Mouse (Mus musculus): ENCODE measurements around the gene Nme8. TPM values are rescaled to one million over a fixed set of nuclear protein-coding genes. Genes with fewer than 3 reads are reported as not detected.

Nme8 gene
- polyA plus RNA-seq, 3 experiments from 2014 or later: not detected

DNA sequence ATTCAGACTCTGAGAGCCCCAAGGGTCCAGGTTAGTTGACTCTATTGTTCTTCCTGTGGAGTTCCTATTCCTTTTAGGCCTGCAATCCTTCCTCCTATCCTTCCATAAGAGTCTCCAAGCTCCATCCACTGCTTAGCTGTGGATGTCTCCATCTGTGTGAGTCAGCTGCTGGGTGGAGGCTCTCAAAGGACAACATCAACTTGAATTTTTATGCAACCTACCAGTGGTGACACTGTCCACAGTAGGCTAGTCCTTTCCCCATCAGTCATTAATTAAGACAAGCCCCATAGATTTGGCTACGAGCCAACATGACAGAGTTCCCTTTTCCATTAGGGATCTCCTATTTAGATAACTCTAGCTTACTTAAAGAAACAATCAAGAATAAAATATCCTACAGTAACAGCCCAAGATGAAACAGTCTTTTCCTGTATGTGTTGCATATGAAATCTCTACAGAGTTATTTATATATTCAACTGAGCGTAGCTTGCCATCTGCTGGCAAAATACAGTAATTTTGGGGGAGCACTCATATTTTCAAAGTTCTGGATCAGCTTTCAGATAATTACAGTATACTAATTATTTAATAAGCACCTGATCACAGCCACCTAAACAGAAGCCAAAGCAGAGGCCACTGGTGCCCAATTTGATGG is 57.3 kb downstream of the Nme8 start:
- no peak for ATAC-seq

DNA sequence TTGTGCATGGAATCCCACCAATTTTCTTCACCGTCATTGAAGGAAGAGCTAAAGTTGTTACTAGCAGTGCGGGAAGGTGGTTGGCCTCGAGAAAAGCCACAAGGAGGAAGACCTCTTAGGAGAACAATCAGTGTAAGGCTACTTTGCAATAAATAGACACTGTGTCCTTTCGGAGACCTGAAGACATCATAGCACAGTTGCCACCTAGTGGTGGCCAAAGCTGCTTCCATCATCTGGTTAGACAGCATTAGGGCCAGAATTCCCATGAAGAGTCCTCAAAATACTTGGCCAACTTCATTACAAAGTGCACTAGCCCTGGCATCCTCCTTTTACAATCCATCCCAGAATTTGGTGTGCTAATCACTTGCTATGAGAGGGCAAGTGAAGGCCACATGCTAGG is 61.5 kb downstream of the Nme8 start:
- no peak for ATAC-seq

DNA sequence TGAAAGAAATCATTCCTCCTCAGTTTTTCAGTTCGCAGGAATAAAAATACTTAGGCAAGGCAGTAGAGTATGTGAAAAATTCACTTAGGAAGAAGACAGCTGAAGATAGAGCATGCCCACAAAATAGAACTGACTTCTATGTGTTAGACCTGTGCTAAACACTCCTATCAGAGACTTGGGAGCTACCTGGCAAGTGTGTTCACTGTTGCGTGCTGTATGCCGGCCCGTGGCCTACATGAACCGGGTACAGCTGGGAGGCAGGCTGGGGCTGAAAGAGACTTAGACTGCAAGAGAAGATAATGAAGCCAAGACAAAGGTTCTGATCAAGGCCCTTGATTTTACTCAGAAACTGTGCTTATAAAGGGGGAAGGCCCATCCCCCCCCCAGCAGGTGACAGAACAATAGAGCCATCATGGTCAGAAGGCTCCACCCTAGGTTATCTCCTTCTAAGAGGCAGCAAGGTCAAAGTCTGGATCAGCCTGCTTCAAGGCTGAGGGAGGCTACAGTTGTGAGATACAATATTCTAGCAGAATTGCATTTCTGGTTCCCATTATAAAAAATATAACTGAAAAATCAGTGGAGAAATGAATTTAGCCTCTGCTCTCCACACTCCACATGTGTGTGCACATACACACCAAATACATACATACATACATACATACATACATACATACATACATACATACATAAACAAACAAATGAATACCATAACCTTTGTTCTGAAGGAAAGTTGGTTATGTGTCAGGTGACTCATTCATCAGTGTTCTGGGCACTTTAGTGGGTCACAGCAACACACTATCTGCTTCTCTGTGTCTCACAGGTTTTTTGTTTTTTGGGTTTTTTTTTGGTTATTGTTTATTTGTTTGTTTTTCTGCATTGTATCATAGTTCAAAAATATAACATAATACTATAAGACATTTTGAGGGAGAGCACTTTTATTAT is 66.6 kb downstream of the Nme8 start:
- ATAC-seq: no peak

DNA sequence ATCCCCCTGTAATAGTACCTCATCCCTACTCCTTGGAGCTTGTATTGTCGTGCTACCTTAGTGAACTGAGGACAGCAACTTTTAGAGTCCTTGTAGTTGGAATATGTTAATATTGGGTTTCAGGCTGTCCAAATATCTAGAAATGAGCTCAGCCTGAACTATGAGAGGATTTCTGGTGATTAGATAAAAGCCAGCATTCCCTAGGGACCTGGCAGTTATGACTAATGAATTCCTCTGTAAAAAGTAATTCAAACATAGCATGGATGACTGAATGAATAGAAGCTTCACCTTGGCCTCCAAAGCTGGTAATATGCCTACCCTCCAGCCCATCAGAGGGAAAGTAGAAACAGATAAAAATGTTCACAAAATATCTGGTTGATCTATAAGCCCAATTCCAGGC is 71.1 kb downstream of the Nme8 start:
- no peak for ATAC-seq

DNA sequence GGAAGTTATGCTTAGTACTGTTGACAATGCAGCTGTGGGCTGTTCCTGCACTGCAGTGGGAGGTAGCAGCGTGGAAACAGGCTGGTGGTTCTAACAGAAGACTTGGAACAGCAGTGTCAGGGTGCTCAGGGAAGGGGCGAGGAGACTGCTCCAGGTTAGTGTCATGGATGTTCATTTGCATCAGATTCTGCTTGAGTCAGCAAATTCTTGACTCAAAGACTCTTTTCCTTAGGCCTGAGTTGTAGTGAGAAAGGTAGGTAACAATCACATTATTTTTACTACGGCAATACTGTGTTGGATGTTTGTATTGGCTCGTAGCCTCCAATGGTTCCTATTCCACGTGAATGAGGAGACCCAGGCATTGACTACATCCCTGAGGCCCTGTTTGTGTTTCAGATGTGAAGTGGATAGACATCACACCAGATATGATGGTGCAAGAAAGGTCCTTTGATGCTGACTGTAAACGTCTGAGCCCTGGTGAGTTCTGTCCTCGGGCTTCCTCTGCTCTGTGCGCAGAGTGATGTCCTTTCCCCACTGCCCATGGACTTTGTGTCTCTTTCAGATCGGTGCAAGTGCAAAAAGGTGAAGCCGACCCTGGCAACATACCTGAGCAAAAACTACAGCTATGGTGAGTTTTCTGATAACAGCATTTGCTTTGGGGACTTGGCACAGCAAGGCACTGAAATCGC is 72.8 kb downstream of the Nme8 start:
- ATAC-seq: no peak

DNA sequence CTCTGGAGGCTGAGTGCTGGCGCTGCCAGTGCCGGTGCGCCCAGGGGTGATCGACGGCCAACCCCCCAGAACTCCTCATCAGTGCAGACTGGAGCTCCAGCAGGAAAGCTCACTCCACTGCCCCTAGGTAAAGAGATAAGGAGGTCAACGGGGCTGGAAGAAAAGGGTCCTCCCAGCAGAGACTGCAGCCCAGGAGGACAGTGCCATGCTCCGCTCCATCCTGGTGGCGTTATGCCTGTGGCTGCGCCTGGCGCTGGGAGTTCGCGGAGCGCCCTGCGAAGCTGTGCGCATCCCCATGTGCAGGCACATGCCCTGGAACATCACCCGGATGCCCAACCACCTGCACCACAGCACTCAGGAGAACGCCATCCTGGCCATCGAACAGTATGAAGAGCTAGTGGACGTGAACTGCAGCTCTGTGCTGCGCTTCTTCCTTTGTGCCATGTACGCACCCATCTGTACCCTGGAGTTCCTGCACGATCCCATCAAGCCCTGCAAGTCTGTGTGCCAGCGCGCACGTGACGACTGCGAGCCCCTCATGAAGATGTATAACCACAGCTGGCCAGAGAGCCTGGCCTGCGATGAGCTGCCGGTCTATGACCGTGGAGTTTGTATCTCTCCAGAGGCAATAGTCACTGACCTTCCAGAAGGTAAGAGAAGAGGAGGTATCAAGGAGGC is 74.2 kb downstream of the Nme8 start:
- no peak for ATAC-seq

DNA sequence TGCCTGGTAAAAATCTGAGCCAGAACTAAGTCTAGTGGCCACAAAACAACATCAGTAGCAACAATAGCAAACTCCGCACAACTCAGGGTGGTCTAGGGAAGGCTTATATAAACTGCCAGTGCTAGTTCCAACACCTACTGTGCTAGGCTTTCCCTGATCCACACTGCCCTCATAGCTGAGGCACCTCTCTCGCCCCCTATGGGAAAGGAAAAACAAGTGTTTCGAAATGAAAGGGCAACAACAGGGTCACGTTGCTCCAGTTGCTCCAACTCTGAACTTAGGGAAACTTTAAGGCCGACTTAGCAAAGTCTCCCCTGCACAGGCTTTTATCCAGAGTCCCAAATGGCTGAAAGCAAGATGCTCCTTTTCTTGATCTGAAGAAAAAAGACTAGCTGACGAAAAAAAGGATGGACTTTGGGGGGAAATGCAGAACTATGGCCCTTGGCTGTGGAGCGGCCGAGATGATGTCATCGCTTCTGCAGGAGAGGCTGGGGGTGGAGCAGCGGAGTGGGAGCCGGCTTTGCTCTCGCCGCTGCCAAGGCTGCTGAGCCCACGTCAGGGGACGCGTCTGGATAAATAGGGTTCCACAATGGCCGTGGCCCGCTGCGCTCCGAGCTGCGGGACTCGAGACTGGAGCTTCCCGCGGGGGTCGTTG is 74.9 kb downstream of the Nme8 start, which contains the start of gene Sfrp4:
Gene Sfrp4 (plus strand): TSS at position 532 of the 655 bp plus-strand sequence.
- ATAC-seq: no peak

DNA sequence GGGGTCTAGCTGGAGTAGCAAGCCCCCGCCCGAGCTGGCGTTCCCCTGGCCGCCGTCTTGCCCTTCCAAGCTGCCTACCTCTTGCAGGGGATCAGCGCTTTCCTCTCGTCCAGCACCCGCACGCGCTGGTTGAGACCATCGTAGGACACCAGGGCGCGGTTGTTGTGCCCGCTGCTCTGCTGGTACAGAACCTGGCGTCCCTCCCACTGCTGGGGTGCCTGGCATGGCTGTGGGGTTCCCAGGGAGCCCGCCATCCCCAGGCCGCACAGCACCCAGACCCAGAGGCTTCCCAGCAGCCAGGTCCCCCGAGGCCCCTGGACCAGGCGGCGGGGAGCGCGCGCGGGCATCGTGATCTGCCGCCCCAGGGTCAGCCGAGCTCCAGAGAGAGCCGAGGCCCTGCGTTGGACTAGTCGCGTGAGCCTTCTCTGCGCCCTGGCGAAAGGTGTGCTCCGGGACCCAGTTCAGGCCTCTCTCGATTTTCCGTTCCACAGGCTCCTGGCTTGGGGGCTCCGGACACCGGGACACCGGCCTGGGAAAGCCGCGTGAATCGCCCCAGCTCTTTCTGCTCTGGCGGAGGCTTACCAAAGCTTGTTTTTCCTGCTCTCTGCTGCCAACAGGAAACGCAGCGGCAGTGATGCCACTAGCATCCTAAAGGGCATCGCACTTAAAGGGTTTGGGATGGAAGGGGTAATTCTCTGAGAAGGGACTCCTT is 78.2 kb downstream of the Nme8 start, which contains the start of gene Epdr1:
Gene Epdr1 (minus strand): TSS at position 712 of the 712 bp plus-strand sequence.
- ATAC-seq: peak; percentile 56

DNA sequence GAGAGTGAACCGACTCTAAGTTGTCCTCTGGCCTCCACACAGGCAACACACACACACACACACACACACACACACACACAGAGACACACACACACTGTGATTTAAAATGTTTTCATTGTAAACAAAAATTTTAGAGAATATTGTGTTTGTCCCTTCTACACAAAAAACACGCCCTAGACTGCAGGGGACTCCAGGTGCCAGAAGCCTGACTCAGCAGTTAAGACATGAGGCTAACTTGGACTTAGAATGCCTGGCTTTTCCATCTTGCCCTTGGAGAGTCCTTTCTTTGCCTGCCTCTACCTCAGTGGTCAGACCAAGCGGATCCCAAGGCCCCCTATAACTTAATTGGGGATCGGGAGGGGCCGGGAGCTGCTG is 78.8 kb downstream of the Nme8 start:
- ATAC-seq: no peak

DNA sequence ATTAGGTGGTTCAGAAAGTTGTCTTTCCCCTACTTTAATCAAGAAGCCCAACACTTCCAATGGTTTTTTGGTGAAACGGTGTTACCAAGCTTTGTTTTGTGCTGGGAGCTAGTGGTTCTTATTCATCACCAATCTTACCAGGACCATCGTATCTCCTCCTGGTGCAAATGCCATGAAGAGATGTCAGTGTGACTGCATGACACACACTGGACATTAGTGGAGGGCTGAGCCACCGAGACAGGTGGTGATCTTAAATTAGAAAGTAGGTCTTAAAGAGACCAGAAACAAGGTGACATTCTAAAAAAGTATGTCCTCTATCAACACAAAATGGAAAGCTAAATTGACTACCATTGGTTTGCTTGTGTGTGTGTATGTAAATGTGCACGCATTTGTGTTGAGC is 79.5 kb downstream of the Nme8 start:
- ATAC-seq: no peak

DNA sequence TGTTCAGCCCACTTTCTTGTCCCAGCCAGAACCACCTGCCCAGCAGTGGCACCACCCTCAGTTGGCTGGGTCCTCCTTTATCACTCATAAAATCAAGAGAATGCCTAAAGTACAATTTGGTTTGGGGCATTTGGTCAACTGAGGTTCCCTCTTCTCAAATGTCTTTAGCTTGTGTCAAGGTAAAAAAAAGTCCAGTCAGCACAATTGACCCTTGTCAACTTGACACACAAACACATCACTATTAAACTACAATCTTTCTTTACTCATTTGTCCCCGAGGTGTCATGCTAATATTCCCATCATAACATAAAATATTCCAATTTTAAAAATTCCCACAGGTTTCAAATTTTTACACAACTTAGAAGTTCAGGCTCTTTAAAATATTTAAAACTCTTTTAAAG is 83.3 kb downstream of the Nme8 start:
- ATAC-seq: no peak

DNA sequence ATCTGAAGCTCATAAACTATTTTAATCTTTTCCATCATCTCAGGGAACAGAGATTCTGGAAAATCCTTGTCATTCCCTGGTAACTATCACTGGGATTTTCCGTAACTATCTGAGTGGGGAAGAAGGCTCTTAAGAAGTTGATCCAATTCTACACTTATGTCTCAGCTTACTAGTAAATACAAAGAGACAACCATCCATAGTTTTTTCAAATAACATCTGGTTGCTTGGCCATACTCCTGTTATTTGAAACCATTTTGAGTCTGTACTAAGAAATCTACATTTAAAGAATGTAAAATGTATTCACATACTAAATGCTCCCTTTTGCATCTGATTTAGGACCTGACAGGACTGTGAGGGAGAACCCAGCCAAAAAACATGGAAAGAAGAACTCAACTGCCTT is 84.2 kb downstream of the Nme8 start:
- no peak for ATAC-seq

DNA sequence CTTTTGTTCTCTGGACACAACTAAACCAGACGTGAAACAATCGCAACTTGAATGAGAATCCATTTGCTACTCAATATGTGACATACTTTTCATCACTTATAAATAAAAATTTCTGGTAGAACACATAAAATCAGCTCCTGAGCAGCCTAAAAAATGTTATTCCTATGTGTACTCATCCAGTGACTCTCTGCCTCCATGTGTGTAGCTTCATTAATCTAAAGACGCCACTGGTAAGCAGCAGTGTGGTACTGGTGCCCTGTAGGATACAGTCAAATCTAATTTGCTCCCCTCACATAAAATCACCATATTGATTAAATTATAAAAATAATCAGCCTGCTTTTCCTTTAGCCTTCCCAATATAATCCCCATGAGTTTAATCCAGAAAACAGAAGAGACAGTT is 84.6 kb downstream of the Nme8 start:
- no peak for ATAC-seq

DNA sequence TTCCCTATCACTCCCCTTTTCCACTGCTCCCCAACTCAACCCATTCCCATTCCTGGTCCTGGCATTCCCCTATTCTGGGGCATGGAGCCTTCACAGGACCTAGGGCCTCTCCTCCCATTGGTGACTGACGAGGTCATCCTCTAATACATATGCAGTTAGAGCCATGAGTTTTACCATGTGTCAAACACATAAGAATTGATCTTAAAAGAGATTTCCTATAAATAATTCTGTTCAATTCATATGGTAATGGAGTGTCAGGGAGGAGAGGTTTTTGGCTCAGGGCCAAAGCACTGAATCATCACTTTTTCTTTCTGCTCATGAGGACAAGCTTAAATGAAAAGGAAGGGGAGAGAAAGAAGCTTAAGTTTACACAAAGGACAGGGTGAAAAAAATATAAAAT is 85.2 kb downstream of the Nme8 start:
- ATAC-seq: no peak

DNA sequence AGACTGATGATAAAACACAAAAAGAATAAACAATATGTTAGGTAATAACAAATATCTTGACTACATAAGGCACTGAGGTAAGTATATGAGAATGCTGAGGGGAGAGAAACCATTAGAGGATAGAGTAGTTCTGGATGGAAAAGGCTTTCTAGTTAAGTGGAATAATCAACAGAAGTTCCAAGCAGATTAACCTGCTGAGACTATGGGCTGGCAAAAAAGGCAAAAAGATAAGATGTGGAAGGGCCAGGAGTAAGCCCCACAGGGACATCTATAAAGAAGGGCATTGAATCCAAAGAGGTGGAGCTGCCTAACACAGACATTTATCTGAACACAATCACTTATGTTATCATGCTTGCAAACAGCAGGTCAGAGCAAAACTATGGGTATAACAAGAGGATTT is 89.5 kb downstream of the Nme8 start:
- no peak for ATAC-seq

DNA sequence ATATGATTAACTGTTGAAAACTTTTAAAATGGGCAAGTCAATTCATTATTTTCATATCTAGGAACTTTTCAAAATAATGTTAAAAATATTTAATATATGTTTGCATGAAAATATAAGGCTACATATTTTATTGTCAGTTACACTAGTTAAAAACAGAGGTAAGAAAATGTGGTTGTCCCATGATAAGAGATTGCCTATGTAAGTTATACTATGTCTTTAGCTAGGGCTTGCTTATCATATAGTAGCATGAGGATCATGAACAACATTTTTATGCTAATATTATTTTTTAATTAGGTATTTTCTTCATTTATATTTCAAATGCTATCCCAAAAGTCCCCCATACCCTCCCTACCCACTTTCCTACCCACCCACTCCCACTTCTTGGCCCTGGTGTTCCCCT is 92.7 kb downstream of the Nme8 start:
- no peak for ATAC-seq

DNA sequence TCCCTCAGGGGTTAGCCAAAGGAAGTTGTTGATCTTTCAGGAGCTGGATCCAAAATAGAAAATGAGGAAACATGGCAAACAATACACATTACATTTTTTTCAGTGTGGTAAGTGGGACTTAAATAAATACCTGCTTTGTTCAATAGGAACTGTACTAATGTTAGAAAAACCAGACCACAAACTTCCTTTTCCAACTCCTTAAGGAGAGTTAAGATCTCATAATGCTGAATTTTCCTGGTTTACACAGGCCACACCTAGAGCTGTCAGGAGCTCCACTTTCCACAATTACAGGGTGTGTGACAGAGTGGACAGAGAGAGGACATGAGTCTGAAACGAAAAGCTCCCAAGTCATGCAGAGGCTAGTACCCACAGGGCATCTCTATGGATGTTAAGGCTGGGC is 93.9 kb downstream of the Nme8 start:
- no peak for ATAC-seq

DNA sequence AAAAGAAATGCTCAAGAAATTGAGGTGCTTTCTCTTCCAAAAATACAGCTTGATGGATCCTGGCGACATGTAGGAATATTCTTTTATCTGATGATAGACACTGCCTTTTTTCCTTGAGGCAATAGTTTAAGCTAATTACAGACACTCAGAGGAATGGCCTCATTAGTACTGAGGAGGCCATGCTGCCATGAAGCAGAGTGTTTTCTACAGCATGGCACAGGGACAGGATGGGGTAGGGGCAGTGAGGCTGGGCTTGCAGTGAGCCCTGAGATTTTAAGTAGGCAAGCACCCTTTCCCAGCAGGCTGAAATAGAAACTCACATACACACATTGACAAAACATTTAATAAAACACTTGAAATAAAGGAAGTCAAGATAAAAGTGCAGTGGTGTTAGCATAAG is 95.1 kb downstream of the Nme8 start:
- ATAC-seq: no peak

DNA sequence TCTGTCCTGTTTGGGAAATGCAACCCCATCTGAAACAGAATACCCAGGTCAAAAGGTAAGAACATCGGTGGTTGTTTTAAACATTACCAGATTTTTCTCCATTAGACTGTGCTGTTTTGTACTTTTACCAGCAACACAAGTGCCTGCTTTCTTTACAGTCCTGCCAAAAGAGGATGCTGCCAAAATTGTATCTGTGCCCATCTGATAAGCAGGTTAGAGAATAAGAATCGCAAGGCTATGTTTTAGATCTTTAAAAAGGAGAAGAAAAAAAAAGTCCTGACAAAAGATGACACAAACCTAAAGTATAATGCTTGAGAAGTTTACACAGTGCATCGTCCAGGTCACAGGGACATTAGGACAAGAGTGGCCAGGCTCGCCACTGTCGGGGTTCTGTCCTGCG is 98.4 kb downstream of the Nme8 start:
- ATAC-seq: no peak

DNA sequence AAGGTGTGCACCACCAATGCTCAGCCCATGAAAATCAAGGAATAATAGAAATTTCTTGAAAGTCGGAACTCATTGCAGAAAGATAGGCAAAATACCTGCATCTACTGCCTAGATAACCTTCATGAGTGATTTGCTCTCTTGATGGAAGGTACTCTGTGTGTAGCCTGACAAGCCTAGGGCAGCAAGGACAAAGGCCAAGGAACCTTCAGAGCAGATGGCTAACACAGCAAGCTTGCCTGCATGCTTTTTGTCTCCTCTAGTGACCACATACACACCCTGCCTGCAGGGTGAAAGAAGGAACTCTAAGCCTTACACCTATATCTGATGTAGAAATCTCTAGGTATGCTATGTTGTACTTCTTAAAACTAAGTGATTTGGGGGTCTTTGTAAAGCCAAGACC is 102.5 kb downstream of the Nme8 start:
- no peak for ATAC-seq

Data from inflammation-experienced regulatory T-cells, adult 6 months (primary cell).